Mouse (Mus musculus) erythroid progenitor cell, adult 5-6 weeks (primary cell): ENCODE measurements around the gene Golga3. TPM values are rescaled to one million over a fixed set of nuclear protein-coding genes. Genes with fewer than 3 reads are reported as not detected.
A peak's percentile ranks its signal among the peaks of the same experiment; 100 is the strongest.

Experiments
- ATAC-seq: replicated peaks from 2 replicates; pipeline ENCODE4 v1.8.0; 2016; ENCODE audit warnings: moderate number of reproducible peaks, mild to moderate bottlenecking, moderate TSS enrichment, inconsistent platforms; ENCODE audit not compliant: poor library complexity, low FRiP score, severe bottlenecking
- total RNA-seq, 2 experiments: library from RNA; stranded (forward) in 1 of 2; stranded (reverse) in 1 of 2; fragments of 150-400 nt in 1 of 2; fragments of 186-747, 209-891 nt in 1 of 2; gene quantifications; 2 replicates each; pipeline versions ENCODE4 v1.2.3 to v1.2.4; 2015 to 2017; ENCODE audit warnings: low replicate concordance in 2 of 2

Gene Golga3
- total RNA-seq, 2 experiments from 2014 or later, result 3.4 to 13.3 TPM

GRCm38 (mm10) chr5:110230401-110230779 is 53.9 kb downstream of the Golga3 start:
- peak; percentile 36 for ATAC-seq

- ATAC-seq, result peak; percentile 93
Measured at GRCm38 (mm10) chr5:110230780-110231461, 54.4 kb downstream of the Golga3 start, which contains the start of gene Ankle2. Gene Ankle2, plus strand, starts transcription at chr5:110231004.

GRCm38 (mm10) chr5:110231638-110232037 is 55.1 kb downstream of the Golga3 start:
- ATAC-seq, result no peak

GRCm38 (mm10) chr5:110232346-110232745 is 55.8 kb downstream of the Golga3 start:
- ATAC-seq, result no peak

- no peak for ATAC-seq
Measured at GRCm38 (mm10) chr5:110244091-110244490, 67.6 kb downstream of the Golga3 start.

- ATAC-seq, result no peak
Measured at GRCm38 (mm10) chr5:110266941-110267340, 90.4 kb downstream of the Golga3 start.

- ATAC-seq, result peak; percentile 85
Measured at GRCm38 (mm10) chr5:110269141-110270101, 92.9 kb downstream of the Golga3 start, which contains the start of gene Pgam5. Gene Pgam5, minus strand, starts transcription at chr5:110269913.

GRCm38 (mm10) chr5:110270242-110270641 is 93.7 kb downstream of the Golga3 start:
- no peak for ATAC-seq

GRCm38 (mm10) chr5:110274147-110274546 is 97.6 kb downstream of the Golga3 start:
- 0 out of 2 replicates have a peak, but pooled peaks have one; percentile 33 for ATAC-seq

GRCm38 (mm10) chr5:110274846-110275245 is 98.3 kb downstream of the Golga3 start:
- ATAC-seq, result no peak

Other genes with a start within 250 kb of the Golga3 start
- 5.4 and 16.2 TPM in 2 replicates for gene Zfp932, start 180.2 kb upstream of the Golga3 start, total RNA-seq (2015; ENCODE audit: low replicate concordance)
- gene Zfp932, start 180.2 kb upstream of the Golga3 start, total RNA-seq (2017; ENCODE audit: low replicate concordance), result 3.3 and 9.9 TPM in 2 replicates
- gene Gm17655, start 104.2 kb upstream of the Golga3 start, total RNA-seq (2015; ENCODE audit: low replicate concordance), result 1.4 and 7.5 TPM in 2 replicates
- gene Gm17655, start 104.2 kb upstream of the Golga3 start, total RNA-seq (2017; ENCODE audit: low replicate concordance), result 5.3 TPM in 1 of 2 replicates, not detected in the other
- not detected in 2 replicates for gene Gm35315, start 82.3 kb upstream of the Golga3 start, total RNA-seq (2015; ENCODE audit: low replicate concordance)
- not detected in 2 replicates for gene Gm35315, start 82.3 kb upstream of the Golga3 start, total RNA-seq (2017; ENCODE audit: low replicate concordance)
- gene Plcxd1, start 76.7 kb upstream of the Golga3 start, total RNA-seq (2015; ENCODE audit: low replicate concordance), result not detected in 2 replicates
- 0.13 TPM in 1 of 2 replicates, not detected in the other for gene Plcxd1, start 76.7 kb upstream of the Golga3 start, total RNA-seq (2017; ENCODE audit: low replicate concordance)
- 2.5 TPM in 1 of 2 replicates, not detected in the other for gene Gtpbp6, start 68.5 kb upstream of the Golga3 start, total RNA-seq (2015; ENCODE audit: low replicate concordance)
- gene Gtpbp6, start 68.5 kb upstream of the Golga3 start, total RNA-seq (2017; ENCODE audit: low replicate concordance), result 8.5 TPM in 1 of 2 replicates, not detected in the other
- 0.36 TPM in 1 of 2 replicates, not detected in the other for gene Zfp605, start 66.6 kb upstream of the Golga3 start, total RNA-seq (2015; ENCODE audit: low replicate concordance)
- gene Zfp605, start 66.6 kb upstream of the Golga3 start, total RNA-seq (2017; ENCODE audit: low replicate concordance), result 1.4 and 4.1 TPM in 2 replicates
- 52.8 and 58.0 TPM in 2 replicates for gene Chfr, start 40.9 kb upstream of the Golga3 start, total RNA-seq (2015; ENCODE audit: low replicate concordance)
- gene Chfr, start 40.9 kb upstream of the Golga3 start, total RNA-seq (2017; ENCODE audit: low replicate concordance), result 44.9 and 55.7 TPM in 2 replicates
- 26.3 and 31.4 TPM in 2 replicates for gene Ankle2, start 54.3 kb downstream of the Golga3 start, total RNA-seq (2015; ENCODE audit: low replicate concordance)
- gene Ankle2, start 54.3 kb downstream of the Golga3 start, total RNA-seq (2017; ENCODE audit: low replicate concordance), result 35.5 and 45.2 TPM in 2 replicates
- gene Pgam5, start 93.2 kb downstream of the Golga3 start, total RNA-seq (2015; ENCODE audit: low replicate concordance), result 11.9 and 14.3 TPM in 2 replicates
- gene Pgam5, start 93.2 kb downstream of the Golga3 start, total RNA-seq (2017; ENCODE audit: low replicate concordance), result 11.2 and 13.3 TPM in 2 replicates
- gene Pxmp2, start 109.5 kb downstream of the Golga3 start, total RNA-seq (2015; ENCODE audit: low replicate concordance), result 9.2 and 15.5 TPM in 2 replicates
- 3.3 and 5.6 TPM in 2 replicates for gene Pxmp2, start 109.5 kb downstream of the Golga3 start, total RNA-seq (2017; ENCODE audit: low replicate concordance)
- gene Pole, start 109.6 kb downstream of the Golga3 start, total RNA-seq (2015; ENCODE audit: low replicate concordance), result 78.6 and 89.3 TPM in 2 replicates
- 59.6 and 66.5 TPM in 2 replicates for gene Pole, start 109.6 kb downstream of the Golga3 start, total RNA-seq (2017; ENCODE audit: low replicate concordance)
- not detected in 2 replicates for gene P2rx2, start 166.5 kb downstream of the Golga3 start, total RNA-seq (2015; ENCODE audit: low replicate concordance)
- gene P2rx2, start 166.5 kb downstream of the Golga3 start, total RNA-seq (2017; ENCODE audit: low replicate concordance), result not detected in 2 replicates
- not detected in 2 replicates for gene Lrcol1, start 168.0 kb downstream of the Golga3 start, total RNA-seq (2015; ENCODE audit: low replicate concordance)
- gene Lrcol1, start 168.0 kb downstream of the Golga3 start, total RNA-seq (2017; ENCODE audit: low replicate concordance), result not detected in 2 replicates